Mouse (Mus musculus) thymus, postnatal 4 days (tissue): ENCODE results near the gene Paqr5.

ENCODE experiments used
- DNase-seq: peaks from one replicate; pipeline ENCODE4 v3.0.0; 2021

The Paqr5 gene

GRCm38 (mm10) chr9:61908341-61908740, 118.3 kb downstream of the Paqr5 start:
- no peak for DNase-seq

- no peak for DNase-seq
These were observed 118.9 kb downstream of the Paqr5 start for GRCm38 (mm10) chr9:61907621-61908295.

- DNase-seq, result peak; percentile 86
These were observed 119.7 kb downstream of the Paqr5 start for GRCm38 (mm10) chr9:61906912-61907311.

GRCm38 (mm10) chr9:61905576-61905975, 121.1 kb downstream of the Paqr5 start:
- no peak for DNase-seq

DNA sequence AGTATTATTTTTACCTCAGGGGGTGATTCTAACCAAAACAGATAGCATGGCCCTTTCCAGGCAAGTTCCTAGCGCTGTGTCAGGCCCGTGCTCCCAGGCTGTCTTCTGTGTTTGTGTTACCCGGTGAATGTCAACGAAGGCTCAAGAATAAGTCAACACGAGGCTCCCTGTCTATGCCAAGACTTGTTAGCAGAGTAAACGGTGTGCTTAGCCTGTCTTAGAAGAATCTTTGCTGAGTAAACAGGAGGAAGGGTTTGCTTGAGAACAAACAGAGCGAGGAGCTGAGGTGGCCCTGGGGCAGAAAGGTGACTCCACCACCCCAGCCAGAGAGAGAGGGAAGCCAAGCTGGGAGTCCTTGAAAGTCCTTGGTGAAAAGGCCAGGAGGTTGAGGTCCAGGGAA, 122.5 kb downstream of the Paqr5 start:
- DNase-seq, result no peak
